Mouse (Mus musculus) frontal cortex, adult 2 months (tissue): ENCODE results near the gene Gm26992. TPM values are rescaled to one million over a fixed set of nuclear protein-coding genes. Genes with fewer than 3 reads are reported as not detected.
"Not testable (repeated sequence)": the region's sequence is repeated elsewhere in the genome, so short reads cannot be mapped to it uniquely, and the experiment has no call there.

Source experiments
- DNase-seq, 2 experiments: peaks; one replicate each; pipeline ENCODE4 v3.0.0; 2022; ENCODE audit warnings: low spot score in 1 of 2; ENCODE audit errors: extremely low spot score in 1 of 2
- polyA plus RNA-seq: library from polyadenylated mRNA; depleted of rRNA; stranded (reverse); fragments of >200 nt; gene quantifications from 2 replicates; pipeline ENCODE4 v1.2.3, GENCODE M21; 2012; rRNA removed

Gm26992 gene
- polyA plus RNA-seq = not detected in 2 replicates

- no peak for DNase-seq
These were observed at the start of gene Gm26992 for GRCm38 (mm10) chrX:103421710-103422109. TSS of gene Gm26992 (plus strand) at chrX:103422010.

DNA sequence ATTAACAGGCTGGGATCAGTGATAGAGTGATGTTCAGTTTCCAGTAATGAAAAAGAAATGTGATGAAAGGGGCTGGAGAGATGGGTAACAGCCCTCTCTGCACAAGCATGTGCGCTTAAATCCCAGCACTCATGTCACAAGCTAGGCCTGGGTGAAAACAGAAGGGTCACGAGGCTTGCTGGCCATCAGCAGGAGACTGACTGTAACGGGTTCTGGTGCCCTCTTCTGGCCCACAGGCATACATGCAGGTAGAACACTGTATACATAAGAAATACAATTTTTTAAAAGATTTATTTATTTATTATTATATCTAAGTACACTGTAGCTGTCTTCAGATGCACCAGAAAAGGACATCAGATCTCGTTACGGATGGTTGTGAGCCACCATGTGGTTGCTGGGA, 47.6 kb upstream of the Gm26992 start:
- DNase-seq = no peak

- DNase-seq = no peak
These were observed 37.3 kb upstream of the Gm26992 start for GRCm38 (mm10) chrX:103384528-103384927.

GRCm38 (mm10) chrX:103388131-103388530, 33.7 kb upstream of the Gm26992 start:
- peak in 1 of 2 experiments; percentile 5 for DNase-seq

DNA sequence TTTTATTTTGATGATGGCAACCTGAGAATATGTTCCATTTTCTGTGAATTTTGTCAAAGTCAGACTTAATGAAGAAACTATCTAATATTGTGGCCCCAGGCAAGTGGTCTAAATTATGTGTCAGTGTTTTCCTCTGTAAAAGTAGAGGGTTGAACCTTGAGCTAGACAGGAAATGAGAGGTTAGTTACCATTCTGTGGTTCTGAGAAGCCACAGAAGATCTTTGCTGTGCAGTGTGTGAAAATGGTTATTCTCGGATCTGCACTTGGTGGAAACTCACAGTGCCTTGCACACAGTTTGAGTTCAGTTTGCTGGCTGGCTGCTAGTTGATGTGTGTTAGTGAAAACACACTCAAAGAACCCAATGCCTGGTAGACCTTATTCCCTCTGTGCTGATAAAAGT, 28.0 kb upstream of the Gm26992 start:
- DNase-seq = no peak

DNA sequence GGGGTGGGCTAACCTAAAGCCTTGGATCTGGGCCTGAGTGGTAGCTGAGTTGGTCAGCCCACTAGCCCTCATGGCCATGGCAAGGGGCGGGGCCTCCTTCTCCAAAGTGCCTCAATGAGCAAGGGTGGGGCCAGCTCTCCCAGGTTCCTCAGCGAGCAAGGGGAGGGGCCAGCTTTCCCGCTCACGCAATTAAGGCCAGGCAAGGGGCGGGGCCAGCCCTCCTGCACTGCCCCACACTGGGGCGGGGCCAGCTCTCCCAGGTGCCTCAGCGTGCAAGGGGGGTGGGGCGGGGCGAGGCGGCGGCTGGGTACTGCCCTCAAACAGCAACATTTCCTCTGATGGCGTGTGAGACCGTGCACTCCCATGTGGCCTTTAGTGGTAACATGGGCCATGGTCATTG, 16.8 kb upstream of the Gm26992 start:
- no peak for DNase-seq

GRCm38 (mm10) chrX:103414167-103414566, 7.6 kb upstream of the Gm26992 start, which contains the start of gene Tsx:
TSS of gene Tsx (plus strand) at chrX:103414467.
- DNase-seq = no peak

GRCm38 (mm10) chrX:103427677-103428076, 5.9 kb downstream of the Gm26992 start:
- DNase-seq = no peak

DNA sequence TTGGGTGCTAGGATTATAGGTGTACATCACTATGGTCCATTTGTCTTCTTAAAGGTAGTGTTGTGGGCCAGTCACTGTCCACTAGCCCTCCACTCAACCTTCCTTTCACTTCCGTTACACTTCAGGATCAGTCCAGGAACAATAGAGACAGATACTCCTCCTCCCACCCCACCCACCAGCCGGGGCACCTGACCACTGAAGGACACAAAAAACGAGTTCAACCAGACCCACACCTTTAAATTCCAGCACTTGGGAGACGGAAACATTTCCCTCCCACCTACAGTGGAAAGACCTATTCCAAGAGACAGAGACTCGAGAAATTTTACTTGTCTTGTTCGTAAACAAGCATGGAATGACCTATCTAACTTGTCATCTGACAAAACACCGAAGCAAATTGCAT, 10.5 kb downstream of the Gm26992 start:
- DNase-seq = no peak

GRCm38 (mm10) chrX:103438023-103438422, 16.2 kb downstream of the Gm26992 start:
- DNase-seq = no peak

- peak in 1 of 2 experiments; percentile 70 for DNase-seq
These were observed 19.0 kb downstream of the Gm26992 start for GRCm38 (mm10) chrX:103440803-103441202.

- peak in 1 of 2 experiments; percentile 61 for DNase-seq
These were observed 21.9 kb downstream of the Gm26992 start for GRCm38 (mm10) chrX:103443755-103444154.

- peak in 1 of 2 experiments; percentile 33 for DNase-seq
These were observed 25.8 kb downstream of the Gm26992 start for GRCm38 (mm10) chrX:103447539-103448169.

GRCm38 (mm10) chrX:103448429-103448828, 26.6 kb downstream of the Gm26992 start:
- DNase-seq = not testable (repeated sequence)

DNA sequence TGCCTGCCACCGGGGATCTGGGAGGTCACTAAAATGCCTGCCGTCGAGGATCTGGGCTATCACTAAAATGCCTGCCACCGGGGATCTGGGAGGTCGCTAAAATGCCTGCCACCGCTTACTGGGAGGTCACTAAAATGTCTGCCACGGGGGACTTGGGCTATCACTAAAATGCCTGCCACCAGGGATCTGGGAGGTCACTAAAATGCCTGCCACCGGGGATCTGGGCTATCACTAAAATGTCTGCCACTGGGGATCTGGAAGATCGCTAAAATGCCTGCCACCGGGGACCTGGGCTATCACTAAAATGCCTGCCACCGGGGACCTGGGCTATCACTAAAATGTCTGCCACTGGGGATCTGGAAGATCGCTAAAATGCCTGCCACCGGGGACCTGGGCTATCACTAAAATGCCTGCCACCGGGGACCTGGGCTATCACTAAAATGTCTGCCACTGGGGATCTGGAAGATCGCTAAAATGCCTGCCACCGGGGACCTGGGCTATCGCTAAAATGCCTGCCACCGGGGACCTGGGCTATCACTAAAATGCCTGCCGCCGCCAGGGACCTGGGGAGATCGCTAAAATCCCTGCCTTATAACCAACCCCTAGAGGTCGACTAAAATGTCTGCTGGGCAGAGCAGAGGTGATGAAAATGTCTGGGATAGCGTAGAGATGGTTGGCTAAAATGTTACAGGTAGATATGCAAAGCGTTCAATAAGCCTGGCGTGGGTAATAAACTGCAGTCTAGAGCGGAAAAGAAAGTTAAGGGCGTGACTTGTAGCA, 27.3 kb downstream of the Gm26992 start:
- DNase-seq = not testable (repeated sequence)

DNA sequence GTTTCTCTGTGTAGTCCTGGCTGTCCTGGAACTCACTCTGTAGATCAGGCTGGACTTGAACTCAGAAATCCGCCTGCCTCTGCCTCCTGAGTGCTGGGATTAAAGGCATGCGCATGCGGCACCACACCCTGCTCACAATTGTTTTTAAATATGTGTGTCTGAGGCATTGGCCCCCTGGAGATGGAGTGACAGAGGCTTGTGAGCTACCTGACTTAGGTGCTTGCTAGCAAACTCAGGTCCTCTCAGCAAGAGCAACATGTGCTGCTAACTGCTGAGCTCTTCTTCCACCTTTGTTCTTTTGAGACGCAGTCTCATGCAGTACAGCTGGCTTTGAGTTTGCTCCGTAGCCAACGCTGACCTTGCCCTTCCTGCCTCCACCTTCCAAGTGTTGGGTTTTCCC, 31.0 kb downstream of the Gm26992 start:
- DNase-seq = no peak

GRCm38 (mm10) chrX:103460056-103460455, 38.2 kb downstream of the Gm26992 start:
- DNase-seq = no peak

GRCm38 (mm10) chrX:103468998-103469397, 47.2 kb downstream of the Gm26992 start:
- no peak for DNase-seq

DNA sequence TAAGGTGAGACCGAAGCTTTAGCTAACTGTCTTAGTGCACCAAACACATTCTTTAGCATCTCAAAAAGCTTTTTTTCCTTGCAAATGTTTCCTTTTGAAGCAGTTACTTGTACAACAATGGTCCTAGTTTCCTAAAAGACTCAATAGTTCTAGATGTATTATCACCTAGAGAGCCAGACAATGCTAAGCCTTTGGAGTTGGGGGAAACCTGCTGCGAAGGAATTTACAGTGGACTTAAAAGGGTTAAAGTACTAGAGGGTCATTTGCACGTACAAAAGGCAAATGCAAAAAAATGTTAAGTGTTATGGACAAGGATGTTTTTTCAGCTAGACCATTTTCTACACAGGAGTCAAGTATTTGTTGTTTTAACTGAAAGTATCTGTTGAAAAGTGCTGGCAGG, 50.5 kb downstream of the Gm26992 start:
- no peak for DNase-seq

GRCm38 (mm10) chrX:103477507-103477906, 55.7 kb downstream of the Gm26992 start:
- peak; percentile 31 to 75 for DNase-seq

GRCm38 (mm10) chrX:103481243-103482096, 59.7 kb downstream of the Gm26992 start:
- DNase-seq = peak in 1 of 2 experiments; percentile 64
